Mouse (Mus musculus): ENCODE data around the gene Atp6v1d. TPM values are rescaled to one million over a fixed set of nuclear protein-coding genes. Genes with fewer than 3 reads are reported as not detected.
A peak's percentile ranks its signal among the peaks of the same experiment; 100 is the strongest.

Atp6v1d gene
- 62.7 and 64.7 TPM in 2 replicates for total RNA-seq (2021)
- long read RNA-seq, experiment 1, transcript Atp6v1d-201 (9 exons, 3,667 nt): major isoform, 104 of 116 reads
- long read RNA-seq, experiment 1, partial matches to known transcripts: 3 of 116 reads
- long read RNA-seq, experiment 1, other reads (novel, unspliced or antisense): 8 of 116 reads
- long read RNA-seq, experiment 2, transcript Atp6v1d-201 (9 exons, 3,667 nt): major isoform, 83 of 87 reads
- long read RNA-seq, experiment 2, partial matches to known transcripts: 1 of 87 reads
- long read RNA-seq, experiment 2, other reads (novel, unspliced or antisense): 2 of 87 reads

DNA sequence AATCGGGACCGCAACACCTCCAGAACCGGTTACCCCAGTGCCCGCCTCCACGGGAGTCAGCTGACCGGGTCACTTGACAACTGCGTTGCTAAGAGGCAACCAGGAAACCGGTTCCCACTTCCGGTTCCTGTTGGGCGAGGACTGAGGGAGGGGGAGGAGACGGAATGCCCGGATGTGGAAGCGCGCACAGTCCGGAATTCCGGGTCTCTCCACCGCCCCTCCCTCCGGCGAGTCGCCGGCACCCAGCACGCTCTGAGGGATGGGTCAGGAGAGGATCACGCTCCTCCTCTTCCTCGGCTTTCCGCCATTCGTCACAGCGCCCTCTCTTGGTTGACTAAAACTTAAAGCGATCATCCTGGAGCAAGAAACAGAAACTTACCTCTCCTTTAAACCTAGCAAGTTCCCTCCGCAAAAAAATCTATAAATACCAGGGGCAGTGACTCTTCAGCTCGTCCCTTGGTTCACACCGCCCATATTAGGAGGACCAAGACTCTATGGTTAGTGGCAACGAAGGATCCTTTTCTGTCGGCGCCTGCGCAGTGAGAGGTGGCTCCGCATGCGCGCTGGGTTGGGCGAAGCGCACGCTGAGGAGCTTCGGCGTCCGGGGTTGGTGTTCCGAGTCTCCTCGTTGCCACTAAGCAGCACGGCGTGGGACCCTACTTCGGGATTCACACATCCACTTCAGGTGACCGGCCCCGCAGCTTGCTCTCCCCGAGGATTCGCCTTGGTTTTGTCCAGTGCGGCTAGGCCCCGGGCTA is at the start of gene Atp6v1d, which contains the start of gene Eif2s1:
Atp6v1d (minus strand) TSS at position 143 of the 758 bp plus-strand sequence.
Eif2s1 (plus strand) TSS at position 324 of the 758 bp plus-strand sequence.
- DNase-seq: peak; percentile 99

GRCm38 (mm10) chr12:78910684-78911461 is 49.4 kb upstream of the Atp6v1d start:
- no peak for DNase-seq

- no peak for DNase-seq
Measured at GRCm38 (mm10) chr12:78908081-78908605, 46.7 kb upstream of the Atp6v1d start.

DNA sequence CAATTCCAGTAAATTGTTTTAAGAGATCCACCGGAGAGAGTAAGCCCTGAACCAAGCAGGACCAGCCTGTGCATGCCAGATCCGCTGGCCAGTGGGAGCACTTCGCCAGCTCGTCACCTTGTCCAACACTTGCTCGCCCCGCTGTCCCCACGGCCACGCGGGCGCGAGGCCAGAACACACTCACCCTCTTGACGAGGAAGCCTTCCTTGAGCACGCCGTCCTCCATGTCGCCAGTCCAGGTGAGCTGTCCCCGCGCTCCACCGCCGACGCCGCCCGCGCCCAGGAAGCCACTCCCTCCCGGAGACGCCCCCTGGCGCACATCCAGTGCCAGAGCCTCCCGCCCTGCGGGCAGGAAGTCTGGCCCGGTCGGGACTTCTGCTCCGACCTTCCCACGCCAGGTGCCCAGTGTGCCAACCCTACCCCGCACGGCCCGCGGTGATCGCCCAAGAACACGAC is 45.3 kb upstream of the Atp6v1d start, which contains the start of gene Plek2:
Plek2 (minus strand) TSS at position 258 of the 456 bp plus-strand sequence.
- peak; percentile 89 for DNase-seq

DNA sequence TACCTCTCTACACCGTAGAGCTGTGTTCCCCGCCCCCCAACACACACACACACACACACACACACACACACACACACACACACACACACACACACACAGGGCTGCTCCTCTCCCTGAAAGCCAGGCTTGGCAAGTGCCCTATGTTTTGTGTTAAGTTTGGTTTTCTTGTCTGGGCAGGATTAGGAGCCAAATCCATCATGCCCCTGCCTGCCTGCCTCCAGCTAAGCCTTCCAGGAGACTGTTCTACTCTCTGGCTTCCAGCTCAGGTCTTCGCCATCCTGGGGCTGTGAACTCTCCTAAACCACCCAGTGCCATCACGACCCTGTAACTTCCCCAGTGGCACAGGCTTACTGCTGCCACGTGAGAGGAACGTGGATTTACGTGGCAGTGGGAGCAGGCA is 43.1 kb upstream of the Atp6v1d start:
- no peak for DNase-seq

DNA sequence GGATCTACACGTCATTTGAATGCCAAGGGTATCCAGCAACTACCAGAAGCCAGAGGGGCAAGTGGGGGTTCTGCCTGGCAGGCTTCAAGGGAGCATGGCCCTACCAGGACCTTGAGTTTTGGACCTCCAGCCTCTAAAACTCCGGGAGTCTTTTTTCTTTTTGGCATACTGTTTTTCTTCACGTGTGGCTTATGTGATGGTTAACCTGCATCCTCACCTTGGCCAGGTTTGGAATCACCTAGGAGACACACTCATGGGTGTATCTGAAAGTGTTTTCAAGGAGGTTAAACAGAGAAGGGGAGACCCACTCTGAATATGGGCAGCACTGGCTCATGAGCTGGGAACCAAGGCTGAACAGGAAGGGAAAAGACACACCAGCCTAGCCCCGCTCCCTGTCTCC is 41.9 kb upstream of the Atp6v1d start:
- DNase-seq: no peak

DNA sequence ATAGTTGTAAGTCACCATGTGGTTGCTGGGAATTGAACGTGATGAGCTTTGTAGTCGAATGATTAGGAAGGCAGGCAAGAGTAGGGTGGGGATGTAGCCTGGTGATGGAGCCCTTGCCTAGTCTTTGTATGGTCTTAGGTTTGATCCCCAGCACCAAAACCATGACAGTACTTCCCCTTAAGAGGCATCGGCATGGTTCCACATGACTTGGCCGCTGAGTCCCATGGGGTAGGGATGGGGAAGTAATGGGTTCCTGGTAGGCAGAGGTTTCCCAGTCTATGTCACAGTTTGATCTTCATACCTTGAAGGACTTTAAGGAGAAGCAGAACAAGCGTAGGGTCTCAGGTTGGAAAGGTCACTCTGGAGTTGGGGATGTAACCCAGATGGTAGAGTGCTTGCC is 40.0 kb upstream of the Atp6v1d start:
- DNase-seq: no peak

GRCm38 (mm10) chr12:78897861-78898260 is 36.4 kb upstream of the Atp6v1d start:
- DNase-seq: no peak

- no peak for DNase-seq
Measured at GRCm38 (mm10) chr12:78891149-78891548, 29.7 kb upstream of the Atp6v1d start.

GRCm38 (mm10) chr12:78890062-78890461 is 28.6 kb upstream of the Atp6v1d start:
- DNase-seq: no peak

- no peak for DNase-seq
Measured at GRCm38 (mm10) chr12:78874581-78874980, 13.1 kb upstream of the Atp6v1d start.

GRCm38 (mm10) chr12:78868115-78868514 is 6.7 kb upstream of the Atp6v1d start:
- DNase-seq: no peak

DNA sequence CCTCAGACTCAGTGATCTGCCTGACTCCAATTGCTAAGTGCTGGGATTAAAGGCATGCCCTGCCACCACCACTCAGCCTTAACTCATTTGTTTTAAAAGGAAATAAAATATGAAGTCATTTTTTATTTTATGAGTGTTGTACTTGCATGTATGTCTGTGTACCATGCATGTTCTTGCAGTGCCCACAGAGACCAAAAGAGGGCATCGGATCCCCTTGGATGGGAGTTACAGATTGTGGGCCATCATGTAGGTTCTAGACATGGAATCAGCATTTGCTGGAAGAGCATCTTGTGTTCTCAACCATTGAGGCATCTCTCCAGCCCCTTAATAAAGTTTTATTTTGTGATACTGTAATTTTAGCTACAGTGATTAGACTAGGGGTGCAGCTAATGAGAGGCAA is 4.0 kb upstream of the Atp6v1d start:
- peak; percentile 30 for DNase-seq

DNA sequence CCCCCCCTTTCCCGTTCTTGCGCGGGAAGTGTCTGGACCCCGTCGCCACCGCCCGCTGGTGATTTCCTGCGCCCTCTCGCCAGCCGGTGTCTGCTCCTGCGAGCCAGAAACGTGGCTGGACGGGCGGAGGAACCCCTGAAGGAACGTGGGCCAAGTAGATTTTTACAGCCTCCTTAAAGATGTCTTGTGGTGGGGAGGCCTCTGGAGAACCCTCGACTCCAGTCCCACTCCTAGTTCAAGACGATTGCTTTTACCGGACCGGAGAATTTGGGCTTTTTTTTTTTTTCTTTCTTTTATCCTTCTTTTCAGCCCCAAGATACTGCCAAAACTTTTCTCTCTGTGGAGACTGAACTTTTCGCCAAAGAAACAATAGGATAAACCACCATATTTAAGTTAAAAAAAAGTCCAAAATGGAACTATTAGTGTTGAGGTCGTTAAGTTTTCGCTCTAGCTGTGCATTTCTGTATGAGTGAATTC is 854 bp upstream of the Atp6v1d start:
- DNase-seq: no peak

- DNase-seq: peak; percentile 51
Measured at GRCm38 (mm10) chr12:78860921-78861495, 430 bp downstream of the Atp6v1d start.

DNA sequence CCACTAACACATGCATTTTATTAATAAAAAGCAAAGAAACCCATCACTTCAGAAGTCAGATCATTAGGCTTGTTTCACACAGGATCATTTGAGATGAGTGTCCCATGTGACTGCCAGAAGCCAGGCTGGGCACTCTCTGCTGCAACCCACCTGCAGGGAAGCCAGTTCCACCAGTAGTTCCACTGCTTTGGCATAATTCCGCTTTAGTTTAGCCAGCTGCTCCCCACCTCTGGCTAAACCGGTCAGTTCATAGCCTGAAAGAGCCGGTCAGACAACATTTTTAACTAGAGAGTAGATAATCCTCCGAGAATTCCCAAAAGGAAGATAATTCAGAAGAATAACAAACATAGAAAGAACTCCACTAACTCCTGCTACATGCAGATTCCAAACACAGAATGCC is 13.2 kb downstream of the Atp6v1d start:
- DNase-seq: no peak

DNA sequence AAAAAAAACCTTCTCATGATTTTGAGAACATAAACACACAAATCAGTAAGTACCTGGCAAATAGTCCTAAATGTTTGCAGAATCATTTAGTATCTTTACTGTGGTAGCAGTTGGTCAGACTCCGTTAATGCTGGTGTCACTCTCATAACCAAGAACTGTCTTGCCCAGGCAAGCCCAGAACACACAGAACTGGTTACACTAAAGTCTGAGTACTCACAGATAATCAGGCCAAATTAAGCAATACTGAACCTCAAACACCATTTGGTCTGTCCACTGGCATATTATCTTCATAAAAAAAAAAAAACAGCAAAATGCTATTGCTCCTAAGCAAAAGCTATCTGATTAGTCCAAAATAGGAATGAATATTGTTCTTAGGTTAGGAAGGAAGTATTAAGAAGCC is 19.0 kb downstream of the Atp6v1d start:
- no peak for DNase-seq

DNA sequence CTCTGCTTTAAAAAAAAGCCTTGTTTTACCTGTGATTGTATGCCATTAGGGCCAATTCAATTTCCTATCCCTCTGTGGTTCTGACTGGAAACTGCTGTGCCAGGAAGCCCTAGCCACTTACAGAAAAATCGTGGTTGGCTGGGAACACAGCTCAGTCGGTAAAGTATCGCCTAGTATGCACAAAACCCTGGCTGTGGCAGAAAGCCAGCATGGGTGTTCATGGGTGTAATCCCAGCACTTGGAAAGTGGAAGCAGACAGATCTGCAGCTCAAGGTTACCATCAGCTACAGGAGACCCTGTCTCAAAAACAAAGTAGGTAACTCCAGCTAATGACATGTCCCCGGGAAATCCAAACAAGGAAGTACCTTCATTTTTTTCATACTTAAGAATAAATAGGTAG is 21.5 kb downstream of the Atp6v1d start:
- no peak for DNase-seq

DNA sequence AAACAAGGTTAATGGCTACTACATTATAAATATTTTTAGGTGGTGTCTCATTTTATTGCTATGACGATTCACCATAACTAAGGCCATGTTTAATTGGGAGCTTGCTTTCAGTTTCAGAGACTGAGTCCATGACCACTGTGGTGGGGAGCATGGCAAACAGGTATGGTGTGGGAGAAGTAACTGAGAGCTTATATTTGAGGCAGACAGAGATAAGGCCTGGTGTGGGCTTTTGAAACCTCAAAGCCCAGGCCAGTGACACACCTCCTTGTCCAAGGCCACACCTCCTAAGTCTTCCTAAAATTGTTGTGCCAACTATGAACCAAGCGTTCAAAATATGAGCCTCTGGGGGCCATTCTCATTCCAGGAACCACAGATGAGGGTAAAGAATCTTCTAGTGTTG is 26.9 kb downstream of the Atp6v1d start:
- DNase-seq: no peak

DNA sequence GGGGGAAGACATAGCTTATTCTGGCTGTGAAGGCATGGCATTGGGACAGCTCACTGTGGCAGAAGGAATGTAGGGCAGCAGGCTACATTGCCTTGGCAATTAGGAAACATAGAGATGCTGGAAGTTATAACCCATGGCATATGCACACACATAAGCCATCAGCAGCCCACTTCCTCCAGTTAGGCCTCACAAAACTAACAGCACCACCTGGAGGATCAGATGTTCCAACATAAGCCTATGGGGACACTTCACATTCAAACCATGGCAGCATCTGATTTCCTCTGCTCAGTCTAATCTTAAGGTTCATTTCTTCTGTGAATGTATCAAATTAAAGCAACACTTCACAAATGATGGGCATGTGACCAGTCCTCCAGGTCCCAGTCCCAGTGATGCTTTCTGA is 47.0 kb downstream of the Atp6v1d start:
- DNase-seq: peak; percentile 18

DNA sequence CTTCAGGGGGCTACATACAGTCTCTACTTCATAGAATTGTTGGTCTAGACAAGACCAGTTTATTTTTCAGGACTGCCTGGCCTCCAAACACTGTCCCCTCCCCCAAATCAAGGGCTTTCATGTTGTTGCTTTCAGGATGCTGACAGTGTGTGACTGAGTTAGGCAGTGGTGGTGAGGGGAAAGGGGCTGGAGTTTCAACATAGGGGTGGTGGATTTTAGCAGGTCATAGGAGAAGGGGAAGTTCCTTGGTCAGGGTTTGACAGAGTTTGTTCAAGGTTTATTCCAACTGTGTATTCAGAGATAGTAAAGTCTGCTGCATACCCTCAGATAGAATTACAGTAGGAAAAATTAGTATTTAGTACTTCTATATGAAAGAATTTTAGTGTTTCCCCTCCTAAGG is 59.6 kb downstream of the Atp6v1d start:
- DNase-seq: no peak

DNA sequence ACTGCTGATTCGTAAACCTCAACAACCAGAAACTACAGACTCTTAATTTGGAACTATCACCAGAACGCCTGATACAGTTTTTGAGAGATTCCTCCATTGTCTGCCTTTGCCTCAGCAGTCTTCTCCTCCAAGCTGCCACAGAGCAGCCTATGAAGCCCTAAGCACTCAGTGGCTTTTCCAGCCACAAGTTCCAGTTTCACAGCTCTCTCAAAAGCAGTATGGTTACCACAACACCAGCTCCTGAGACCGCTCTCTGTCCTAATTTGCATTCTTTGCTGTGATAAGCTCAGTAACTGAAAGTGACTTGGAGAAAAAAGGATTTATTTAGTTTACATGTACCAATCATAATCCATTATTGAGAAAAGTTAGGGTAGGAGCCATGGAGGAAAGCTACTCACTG is 61.4 kb downstream of the Atp6v1d start:
- DNase-seq: no peak

All from adrenal gland, postnatal 14 days (tissue).